Comparison of ENCODE assay signal across 24 mouse cellular contexts in the genomic region with DNA sequence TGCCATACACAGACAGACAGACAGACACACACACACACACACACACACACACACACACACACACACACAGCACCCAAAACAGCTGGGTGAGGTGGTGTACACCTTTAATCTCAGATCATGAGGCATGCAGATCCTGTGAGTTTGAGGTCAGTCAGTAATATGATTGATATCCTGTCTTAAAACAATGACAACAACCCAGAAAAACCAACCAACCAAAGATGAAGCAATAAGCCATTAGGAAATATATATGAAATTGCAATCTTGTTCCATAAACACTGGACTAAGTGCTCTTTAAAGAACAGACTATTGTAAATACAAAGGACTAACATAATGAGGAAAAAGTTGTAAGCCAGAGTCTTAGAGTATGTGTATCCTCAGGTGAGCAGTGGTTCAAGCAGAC.
"Had no signal": no experiment of that assay in that cellular context is flagged by ENCODE, and none has a peak within 500 bp of the region (broad histone marks: within the 10 kb centered on the region; RNA-seq: fewer than 3 reads in every experiment).

No protein-coding gene starts in this region.

- DNase-seq: gastrocnemius, adult 2 months; gastrocnemius, postnatal 10 days; gastrocnemius, postnatal 25 days; heart, adult 18-20 months; heart, postnatal 10 days; kidney, adult 11 months; kidney, adult 2 months; kidney, adult 9 months; kidney, postnatal 25 days; kidney, postnatal 4 days; liver had no signal

- H3K9me3 ChIP-seq: heart, embryonic 10.5 days; heart, embryonic 12.5 days; hindbrain, embryonic 13.5 days; hindbrain, embryonic 15.5 days; kidney, embryonic 15.5 days; limb, embryonic 10.5 days; limb, embryonic 12.5 days had no signal

- H3K9ac ChIP-seq: heart, embryonic 12.5 days; hindbrain, embryonic 13.5 days; hindbrain, embryonic 15.5 days; kidney, embryonic 15.5 days; limb, embryonic 12.5 days had no signal

- ATAC-seq: hindbrain, postnatal 0 days; intestine, embryonic 16.5 days had no signal

- H3K4me1 ChIP-seq: heart, embryonic 10.5 days; heart, embryonic 12.5 days; hindbrain, embryonic 13.5 days; hindbrain, embryonic 15.5 days; kidney, embryonic 15.5 days; limb, embryonic 10.5 days; limb, embryonic 12.5 days had no signal

- H3K4me3 ChIP-seq: gastrocnemius, adult 2 months; heart, embryonic 10.5 days; heart, embryonic 12.5 days; hindbrain, embryonic 13.5 days; hindbrain, embryonic 15.5 days; kidney, embryonic 15.5 days; layer of hippocampus, adult 2 months; left cerebral cortex, adult 2 months; limb, embryonic 10.5 days; limb, embryonic 12.5 days had no signal

- H3K27ac ChIP-seq: gastrocnemius, adult 2 months; heart, embryonic 10.5 days; hindbrain, embryonic 13.5 days; hindbrain, embryonic 15.5 days; hindbrain, postnatal 0 days; kidney, embryonic 15.5 days; kidney, postnatal 0 days; layer of hippocampus, adult 2 months; left cerebral cortex, adult 2 months; limb, embryonic 10.5 days; limb, embryonic 12.5 days had no signal

- H3K4me2 ChIP-seq: heart, embryonic 12.5 days; hindbrain, embryonic 13.5 days; hindbrain, embryonic 15.5 days; kidney, embryonic 15.5 days; limb, embryonic 12.5 days; liver, embryonic 11.5 days had no signal

- H3K27me3 ChIP-seq: heart, embryonic 12.5 days; hindbrain, embryonic 13.5 days; hindbrain, embryonic 15.5 days; kidney, embryonic 15.5 days; limb, embryonic 12.5 days had no signal
